Mouse (Mus musculus) heart, postnatal 0 days (tissue): Measurements from ENCODE around the gene Rsbn1l.

ENCODE experiments used
- CTCF ChIP-seq: IDR thresholded peaks from 2 replicates; pipeline ENCODE4 v1.5.1; 2016; ENCODE audit warnings: antibody characterized with exemption, control low read depth, low read depth
- EP300 ChIP-seq: IDR thresholded peaks from 2 replicates; pipeline ENCODE4 v1.6.1; 2016; ENCODE audit warnings: antibody characterized with exemption, low read depth

- TF ChIP-seq CTCF (no peak; the same call in 1 of the 2 replicates), EP300 (no peak)
Measured at GRCm38 (mm10) chr5:20861901-20862300, 94.3 kb downstream of the Rsbn1l start.
